Mouse (Mus musculus) CH12.LX (cell line): ENCODE results near the gene AC140267.1. TPM values are rescaled to one million over a fixed set of nuclear protein-coding genes. Genes with fewer than 3 reads are reported as not detected.

Experiments used
- DNase-seq: peaks from one replicate; pipeline ENCODE4 v3.0.0-alpha.2; 2013; ENCODE audit errors: extremely low read depth
- H3K27ac ChIP-seq: 2 replicates; pipeline ENCODE4 v1.5.1; 2012; ENCODE audit warnings: low read depth, mild to moderate bottlenecking, control low read depth, moderate library complexity; ENCODE audit not compliant: insufficient read depth
- H3K27me3 ChIP-seq: replicated peaks from 2 replicates; pipeline ENCODE3; 2012; ENCODE audit warnings: inconsistent platforms
- H3K36me3 ChIP-seq, 2 experiments: replicated peaks in 1 of 2; 2 replicates each; pipeline versions ENCODE3 to v1.6.1; 2012; ENCODE audit warnings: inconsistent platforms in 1 of 2, low read length in 1 of 2, mild to moderate bottlenecking in 1 of 2, mixed read lengths in 1 of 2, moderate library complexity in 1 of 2; ENCODE audit not compliant: control insufficient read depth in 1 of 2, insufficient read depth in 1 of 2
- H3K4me1 ChIP-seq, 2 experiments: 2 replicates each; pipeline ENCODE4 v1.6.1; 2012; ENCODE audit warnings: inconsistent platforms in 1 of 2, moderate library complexity in 1 of 2; ENCODE audit not compliant: insufficient read depth in 2 of 2, control insufficient read depth in 1 of 2
- H3K4me2 ChIP-seq: 2 replicates; pipeline ENCODE4 v1.6.1; 2012; ENCODE audit warnings: low read depth, mild to moderate bottlenecking, control low read depth; ENCODE audit not compliant: poor library complexity, insufficient read depth, severe bottlenecking
- H3K4me3 ChIP-seq, 3 experiments: fragments of 150-350 bp in 1 of 3; sonication (generic) in 1 of 3; replicated peaks in 1 of 3; 2 replicates each; pipeline versions ENCODE3 to v1.5.1; 2011 to 2012; ENCODE audit warnings: low read depth in 2 of 3, low read length in 2 of 3, mild to moderate bottlenecking in 2 of 3, moderate library complexity in 2 of 3, control low read depth in 1 of 3, improper control_type of control experiment in 1 of 3, inconsistent platforms in 1 of 3, mixed read lengths in 1 of 3; ENCODE audit not compliant: poor library complexity in 1 of 3
- H3K79me2 ChIP-seq: replicated peaks from 2 replicates; pipeline ENCODE4 v1.6.1; 2012; ENCODE audit warnings: mild to moderate bottlenecking, moderate library complexity; ENCODE audit not compliant: control insufficient read depth, poor library complexity, insufficient read depth, severe bottlenecking; ENCODE audit errors: extremely low read depth
- H3K9ac ChIP-seq: 2 replicates; pipeline ENCODE4 v1.6.1; 2012; ENCODE audit warnings: low read depth, mild to moderate bottlenecking, control low read depth, moderate library complexity; ENCODE audit not compliant: insufficient read depth
- H3K9me3 ChIP-seq: replicated peaks from 2 replicates; pipeline ENCODE3; 2012; ENCODE audit warnings: low read length, inconsistent platforms, mixed read lengths
- CTCF ChIP-seq, 2 experiments: IDR thresholded peaks in 1 of 2; conservative IDR thresholded peaks in 1 of 2; 2 replicates each; pipeline ENCODE4 v1.5.1; 2011 to 2012; ENCODE audit warnings: low read depth in 2 of 2, low read length in 2 of 2, improper control_type of control experiment in 1 of 2, inconsistent platforms in 1 of 2, mild to moderate bottlenecking in 1 of 2, moderate library complexity in 1 of 2
- ELF1 ChIP-seq: IDR thresholded peaks from 2 replicates; pipeline ENCODE4 v1.6.1; 2014; ENCODE audit warnings: low read depth, mild to moderate bottlenecking, inconsistent platforms, low read length, improper control_type of control experiment
- EP300 ChIP-seq: IDR thresholded peaks from 2 replicates; pipeline ENCODE4 v1.6.1; 2011; ENCODE audit warnings: low read length, improper control_type of control experiment
- GABPA ChIP-seq: IDR thresholded peaks from 2 replicates; pipeline ENCODE4 v1.6.1; 2012; ENCODE audit warnings: low read depth, low read length, improper control_type of control experiment, inconsistent platforms; ENCODE audit not compliant: insufficient replicate concordance
- HCFC1 ChIP-seq: IDR thresholded peaks from 2 replicates; pipeline ENCODE4 v1.6.1; 2012; ENCODE audit warnings: low read depth, mild to moderate bottlenecking, inconsistent platforms, low read length, improper control_type of control experiment
- IRF4 ChIP-seq: IDR thresholded peaks from 2 replicates; pipeline ENCODE4 v1.6.1; 2014; ENCODE audit warnings: low read depth, mild to moderate bottlenecking, inconsistent platforms, low read length, improper control_type of control experiment
- JUND ChIP-seq: conservative IDR thresholded peaks from 2 replicates; pipeline ENCODE4 v1.6.1; 2011; ENCODE audit warnings: low read depth, low read length, improper control_type of control experiment
- KAT2A ChIP-seq: IDR thresholded peaks from 2 replicates; pipeline ENCODE4 v1.6.1; 2012; ENCODE audit warnings: low read length, improper control_type of control experiment, inconsistent platforms; ENCODE audit not compliant: insufficient replicate concordance
- MAFK ChIP-seq: IDR thresholded peaks from 2 replicates; pipeline ENCODE4 v1.6.1; 2011; ENCODE audit warnings: low read length, improper control_type of control experiment; ENCODE audit not compliant: insufficient replicate concordance
- MAZ ChIP-seq: IDR thresholded peaks from 2 replicates; pipeline ENCODE4 v1.6.1; 2012; ENCODE audit warnings: low read depth, mild to moderate bottlenecking, inconsistent platforms, low read length, improper control_type of control experiment, moderate library complexity
- MEF2A ChIP-seq: IDR thresholded peaks from 2 replicates; pipeline ENCODE4 v1.6.1; 2014; ENCODE audit warnings: low read depth, mild to moderate bottlenecking, inconsistent platforms, low read length, improper control_type of control experiment, borderline replicate concordance
- MXI1 ChIP-seq: IDR thresholded peaks from 2 replicates; pipeline ENCODE4 v1.6.1; 2011; ENCODE audit warnings: mild to moderate bottlenecking, low read depth, low read length, improper control_type of control experiment
- MYC ChIP-seq: IDR thresholded peaks from 2 replicates; pipeline ENCODE4 v1.6.1; 2011; ENCODE audit warnings: low read depth, mild to moderate bottlenecking, improper control_type of control experiment, low read length
- POLR2A ChIP-seq: IDR thresholded peaks from 2 replicates; pipeline ENCODE4 v1.6.1; 2011; ENCODE audit warnings: low read depth, mild to moderate bottlenecking, improper control_type of control experiment, low read length
- SIN3A ChIP-seq: IDR thresholded peaks from 2 replicates; pipeline ENCODE4 v1.6.1; 2012; ENCODE audit warnings: low read length, improper control_type of control experiment, inconsistent platforms
- TBP ChIP-seq: conservative IDR thresholded peaks from 2 replicates; pipeline ENCODE4 v1.6.1; 2011; ENCODE audit warnings: low read depth, low read length, improper control_type of control experiment
- UBTF ChIP-seq: IDR thresholded peaks from 2 replicates; pipeline ENCODE4 v1.6.1; 2012; ENCODE audit warnings: low read depth, mild to moderate bottlenecking, inconsistent platforms, low read length, improper control_type of control experiment, moderate library complexity
- ZC3H11A ChIP-seq: IDR thresholded peaks from 2 replicates; pipeline ENCODE4 v1.6.1; 2012; ENCODE audit warnings: low read depth, mild to moderate bottlenecking, inconsistent platforms, low read length, improper control_type of control experiment
- ZMIZ1 ChIP-seq: IDR thresholded peaks from 2 replicates; pipeline ENCODE4 v1.6.1; 2012; ENCODE audit warnings: low read depth, mild to moderate bottlenecking, inconsistent platforms, low read length, improper control_type of control experiment
- ZNF384 ChIP-seq: IDR thresholded peaks from 2 replicates; pipeline ENCODE4 v1.6.1; 2012; ENCODE audit warnings: low read depth, low read length, improper control_type of control experiment, inconsistent platforms
- dilution Hi-C: fragments of 300-500 bp; cut with MboI; formaldehyde crosslinking; loops from 2 replicates; pipeline ENCODE4 v1.14.3; 2020; ENCODE audit warnings: low sequenced_read_pairs; ENCODE audit not compliant: extremely low pct_unique_long_range_greater_than_20kb, extremely low pct_ligation_motif_present
- in situ Hi-C: fragments of 300-500 bp; cut with MboI; formaldehyde crosslinking; loops from 3 replicates; pipeline ENCODE4 v1.14.3; 2019; ENCODE audit warnings: low sequenced_read_pairs, low pct_ligation_motif_present, low pct_unique_long_range_greater_than_20kb, mixed read lengths
- polyA plus RNA-seq: library from polyadenylated mRNA; unstranded; fragments of >175 nt; gene quantifications from 2 replicates; pipeline ENCODE4 v1.2.1, GENCODE M21; 2012; ENCODE audit warnings: low read depth; ENCODE audit not compliant: insufficient read length
- total RNA-seq, 2 experiments: library from RNA; depleted of rRNA; stranded (reverse); fragments of 300-350 nt in 1 of 2; fragments of >200 nt in 1 of 2; gene quantifications; 2 replicates each; pipeline ENCODE4 v1.2.3; 2012 to 2014

Gene AC140267.1
- total and polyA plus RNA-seq, 3 experiments = not detected

DNA sequence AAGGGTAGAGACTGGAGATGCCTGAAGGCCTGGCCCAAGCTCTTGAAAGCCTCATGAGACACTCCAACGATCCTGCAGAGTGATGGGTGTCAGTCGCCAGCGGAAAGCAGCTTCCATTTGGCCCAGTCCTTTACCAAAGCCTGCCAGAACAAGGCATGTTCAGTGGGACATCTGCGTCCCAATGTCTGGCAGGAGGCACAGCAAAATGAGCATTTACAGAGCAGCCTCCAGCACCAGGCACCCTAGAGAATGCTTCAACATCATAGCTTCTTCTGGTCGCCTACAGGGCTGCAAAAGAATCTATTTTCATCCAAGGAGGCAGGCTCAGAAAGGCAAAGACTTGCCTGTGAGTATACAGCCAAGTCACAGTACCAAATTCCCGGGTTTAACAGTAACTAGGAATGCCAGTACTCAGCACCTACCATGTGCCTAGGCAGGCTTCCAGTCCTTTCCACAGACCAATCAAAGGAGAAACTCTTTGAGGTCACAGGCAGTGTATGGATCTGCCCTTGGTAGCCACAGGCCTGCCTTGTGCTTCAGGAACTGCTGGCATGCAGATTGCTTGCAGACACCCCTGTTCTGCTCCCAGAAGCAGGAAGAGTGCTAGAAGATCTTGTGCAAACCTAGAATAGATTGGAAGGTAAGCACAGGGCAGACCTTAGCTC lies 33.4 kb upstream of the AC140267.1 start:
- no peaks in the 10 kb centered on the region for H3K79me2 ChIP-seq
- H3K27ac ChIP-seq = no peak overlapping the region
- no peak overlapping the region for H3K4me3 ChIP-seq
- H3K36me3 ChIP-seq = no peaks in the 10 kb centered on the region
- peaks cover 0 to 3% of the 10 kb centered on the region in 2 experiments; a peak in 1 of 4 replicates for H3K4me1 ChIP-seq
- H3K9me3 ChIP-seq = no peaks in the 10 kb centered on the region
- peaks cover 63% of the 10 kb centered on the region for H3K27me3 ChIP-seq
- no peak overlapping the region for H3K9ac ChIP-seq
- TF ChIP-seq POLR2A (no peak), UBTF (no peak), HCFC1 (no peak), ZMIZ1 (no peak), MEF2A (no peak), MAFK (no peak)
- DNase-seq = no peak
- no peak overlapping the region for H3K4me2 ChIP-seq
- in situ Hi-C loops = no loop called here
- dilution Hi-C loops = no loop called here

DNA sequence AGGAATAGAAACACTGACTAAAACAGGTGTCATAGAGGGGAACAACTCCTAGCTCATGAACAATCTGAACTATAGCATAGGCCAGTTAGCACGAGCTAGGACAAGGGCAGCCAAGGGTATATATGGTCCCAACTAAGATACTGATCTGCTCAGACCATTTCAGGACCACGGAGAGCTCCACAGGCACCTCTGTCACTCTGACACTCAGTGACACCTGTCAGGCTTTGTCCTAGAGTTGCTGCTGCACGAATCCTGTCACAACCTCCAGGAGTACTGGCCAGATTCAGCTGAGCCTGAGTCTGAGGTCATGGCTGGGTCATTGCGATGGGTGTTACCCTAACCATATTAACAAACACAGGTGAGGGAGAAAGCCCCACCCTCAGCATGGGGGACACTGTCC lies 32.2 kb upstream of the AC140267.1 start:
- H3K4me2 ChIP-seq = no peak overlapping the region
- H3K79me2 ChIP-seq = no peaks in the 10 kb centered on the region
- H3K4me3 ChIP-seq = no peak overlapping the region
- H3K9me3 ChIP-seq = no peaks in the 10 kb centered on the region
- TF ChIP-seq MAFK (no peak), EP300 (no peak), JUND (no peak), ZNF384 (no peak), SIN3A (peak; percentile 65), IRF4 (no peak), MAZ (no peak), ELF1 (no peak), TBP (no peak), KAT2A (no peak), ZC3H11A (no peak), MEF2A (no peak), CTCF (conservative IDR thresholded peaks at IDR 0.05 in 1 of 2, IDR thresholded peaks at IDR 0.05 in 1 of 2; ENCODE audit: low read depth in 2 of 2, low read length in 2 of 2) (no peak), GABPA (no peak), MXI1 (peak; percentile 59; the same call in 1 of the 2 replicates), MYC (no peak), ZMIZ1 (no peak), UBTF (no peak)
- TF ChIP-seq, all 38 proteins: peak for 2
- Histone ChIP-seq H3K4me1 (peaks cover 0 to 3% of the 10 kb centered on the region in 2 experiments; a peak in 1 of 4 replicates), H3K36me3 (no peaks in the 10 kb centered on the region), H3K27ac (no peak overlapping the region), H3K9ac (no peak overlapping the region), H3K27me3 (peaks cover 64% of the 10 kb centered on the region)
- in situ Hi-C loops (no loop called here), dilution Hi-C loops (no loop called here)
- peak; percentile 65 for DNase-seq
